Mouse (Mus musculus) colon, adult 2 months (tissue): ENCODE data around the gene Dcaf15. TPM values are rescaled to one million over a fixed set of nuclear protein-coding genes. Genes with fewer than 3 reads are reported as not detected.

Experiments used
- polyA plus RNA-seq: library from polyadenylated mRNA; depleted of rRNA; stranded (reverse); fragments of >200 nt; gene quantifications from 2 replicates; pipeline ENCODE4 v1.2.3, GENCODE M21; 2012; rRNA removed

Dcaf15 gene
- polyA plus RNA-seq, result 69.0 and 79.6 TPM in 2 replicates

DNA sequence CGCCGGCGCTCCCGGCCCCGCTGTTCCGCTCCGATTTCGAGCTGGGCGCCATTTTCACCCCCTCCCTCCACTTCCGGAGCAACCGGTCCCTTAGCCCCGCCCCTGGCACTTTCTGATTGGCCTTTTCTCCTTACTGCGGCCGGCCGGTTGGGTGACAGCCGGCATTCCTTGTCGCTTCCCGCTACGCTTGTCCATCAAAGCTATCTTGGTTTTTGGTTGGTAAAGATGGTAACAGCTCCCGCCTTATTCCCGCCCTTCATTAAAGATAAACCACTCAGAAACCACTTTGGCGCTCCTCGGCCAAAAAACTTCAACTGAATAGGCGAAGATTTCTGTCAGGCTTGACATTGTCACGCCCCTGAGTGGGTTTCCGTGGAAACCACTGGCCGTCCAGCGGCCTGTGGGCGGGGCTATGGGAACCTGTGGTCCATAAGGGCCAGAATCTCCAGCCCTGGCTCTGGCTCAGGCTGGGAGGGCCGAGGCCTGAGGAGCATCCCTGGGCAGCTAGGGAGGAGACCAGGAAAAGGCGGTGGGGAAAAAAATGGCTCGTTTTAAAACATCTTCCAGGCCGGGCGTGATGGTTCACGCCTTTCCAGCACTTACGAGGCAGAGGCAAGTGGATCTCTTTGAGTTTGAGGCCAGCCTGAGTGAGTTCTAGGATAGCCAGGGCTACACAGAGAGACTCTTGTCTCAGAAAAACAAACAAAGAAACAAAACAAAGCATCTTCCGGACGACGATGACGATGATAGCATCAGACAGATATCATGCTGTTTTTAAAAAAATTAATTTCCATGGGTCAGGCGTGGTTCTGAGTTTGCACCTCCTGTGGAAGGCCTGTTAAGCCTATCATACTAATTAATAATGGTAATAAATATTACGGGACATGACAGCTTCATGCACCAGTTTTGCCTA is at the start of gene Dcaf15:
Gene Dcaf15, minus strand, starts transcription at position 72 of the 913 bp plus-strand sequence.

GRCm38 (mm10) chr8:84147769-84148530 is 43.4 kb upstream of the Dcaf15 start, which contains the start of the genes Cc2d1a and 4930432K21Rik:
Gene Cc2d1a, minus strand, starts transcription at chr8:84147936.
Gene 4930432K21Rik, plus strand, starts transcription at chr8:84148025.

GRCm38 (mm10) chr8:84125656-84126055 is 21.1 kb upstream of the Dcaf15 start, which contains the start of gene Podnl1:
Gene Podnl1, plus strand, starts transcription at chr8:84125989.

DNA sequence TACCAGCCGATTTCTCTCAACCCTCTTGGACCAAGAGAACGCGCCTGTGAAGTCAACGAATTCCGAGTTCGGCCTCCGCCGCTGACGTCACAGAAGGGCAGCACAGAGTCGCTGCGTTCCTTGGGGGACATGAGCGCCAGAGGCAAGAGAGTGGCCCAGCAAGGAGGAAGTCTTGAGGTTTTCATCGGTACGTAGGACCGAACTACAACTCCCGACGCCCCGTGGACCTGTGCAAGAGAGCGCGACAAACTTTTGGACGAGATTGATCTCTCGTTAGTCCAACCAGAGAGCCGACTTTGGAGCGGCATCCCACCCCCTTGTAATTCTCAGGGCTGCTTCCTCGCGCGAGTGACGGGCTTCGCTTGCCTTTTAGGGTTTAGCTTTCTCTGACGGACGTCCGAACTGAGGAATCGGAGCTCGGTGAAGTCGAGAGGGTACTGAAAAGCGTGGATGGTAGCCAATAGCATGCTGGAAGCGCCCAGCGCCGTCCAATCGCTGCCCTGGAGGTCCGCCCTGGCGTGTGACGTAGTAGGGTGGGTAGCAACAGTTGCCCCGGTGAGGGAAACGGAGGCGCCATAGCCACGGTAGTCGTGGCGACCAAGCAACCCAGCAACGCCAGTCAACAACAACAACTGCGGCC is 38.2 kb downstream of the Dcaf15 start, which contains the start of gene Rfx1:
Gene Rfx1, plus strand, starts transcription at position 544 of the 640 bp plus-strand sequence.

DNA sequence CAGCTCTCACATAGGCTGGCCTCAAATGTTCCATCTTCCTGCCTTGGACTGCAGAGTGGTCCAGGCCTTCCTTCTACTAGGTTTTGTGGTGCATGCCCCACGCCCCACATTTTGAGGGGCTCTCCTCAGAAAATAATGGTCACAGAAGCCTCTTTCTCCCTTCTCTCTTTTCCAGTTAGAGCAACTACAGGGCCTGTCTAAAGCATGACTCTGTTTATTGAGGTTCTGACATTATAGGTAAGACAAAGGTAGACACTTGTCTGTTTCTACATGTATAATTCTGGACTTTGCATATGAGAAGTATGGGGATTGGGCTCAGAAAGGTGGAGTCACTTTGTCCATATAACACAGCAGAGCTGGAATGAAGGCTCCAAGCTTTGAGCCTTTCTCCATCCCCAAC is 39.5 kb downstream of the Dcaf15 start, which contains the start of gene Gm10643:
Gene Gm10643, minus strand, starts transcription at position 101 of the 400 bp plus-strand sequence.

Other genes starting within 250 kb of the Dcaf15 start
- 37.4 and 40.7 TPM in 2 replicates for gene Adgrl1, start 204.7 kb downstream of the Dcaf15 start, polyA plus RNA-seq
- 0.50 and 0.92 TPM in 2 replicates for gene Gm10644, start 149.6 kb downstream of the Dcaf15 start, polyA plus RNA-seq
- gene Asf1b, start 149.3 kb downstream of the Dcaf15 start, polyA plus RNA-seq, result 23.6 and 30.4 TPM in 2 replicates
- gene Prkaca, start 131.8 kb downstream of the Dcaf15 start, polyA plus RNA-seq, result 58.4 and 58.7 TPM in 2 replicates
- gene Samd1, start 107.1 kb downstream of the Dcaf15 start, polyA plus RNA-seq, result 40.8 and 46.4 TPM in 2 replicates
- gene 1700067K01Rik, start 103.3 kb downstream of the Dcaf15 start, polyA plus RNA-seq, result 0.08 and 0.22 TPM in 2 replicates
- 19.5 and 23.1 TPM in 2 replicates for gene 2210011C24Rik, start 92.6 kb downstream of the Dcaf15 start, polyA plus RNA-seq
- 0.09 TPM in 1 of 2 replicates, not detected in the other for gene Palm3, start 83.3 kb downstream of the Dcaf15 start, polyA plus RNA-seq
- gene Il27ra, start 62.2 kb downstream of the Dcaf15 start, polyA plus RNA-seq, result 2.8 and 3.3 TPM in 2 replicates
- 0.50 TPM in 1 of 2 replicates, not detected in the other for gene Rln3, start 59.8 kb downstream of the Dcaf15 start, polyA plus RNA-seq
- gene Gm10643, start 39.6 kb downstream of the Dcaf15 start, polyA plus RNA-seq, result 0.44 and 0.49 TPM in 2 replicates
- 36.9 and 44.9 TPM in 2 replicates for gene Rfx1, start 37.9 kb downstream of the Dcaf15 start, polyA plus RNA-seq
- gene Podnl1, start 21.2 kb upstream of the Dcaf15 start, polyA plus RNA-seq, result 2.7 and 3.7 TPM in 2 replicates
- gene Cc2d1a, start 43.2 kb upstream of the Dcaf15 start, polyA plus RNA-seq, result 52.7 and 53.1 TPM in 2 replicates
- 0.84 and 0.97 TPM in 2 replicates for gene 4930432K21Rik, start 43.3 kb upstream of the Dcaf15 start, polyA plus RNA-seq
- 0.19 and 0.41 TPM in 2 replicates for gene Nanos3, start 80.4 kb upstream of the Dcaf15 start, polyA plus RNA-seq
- gene Zswim4, start 132.3 kb upstream of the Dcaf15 start, polyA plus RNA-seq, result 18.7 and 20.1 TPM in 2 replicates
- 94.9 and 130 TPM in 2 replicates for gene D8Ertd738e, start 145.0 kb upstream of the Dcaf15 start, polyA plus RNA-seq
- 72.4 and 103 TPM in 2 replicates for gene Mri1, start 152.6 kb upstream of the Dcaf15 start, polyA plus RNA-seq
- gene Ccdc130, start 165.6 kb upstream of the Dcaf15 start, polyA plus RNA-seq, result 22.7 and 47.4 TPM in 2 replicates